Mouse (Mus musculus) MEL (cell line): ENCODE data around the gene Fam234b.

Source experiments
- CTCF ChIP-seq, 3 experiments: IDR thresholded peaks in 2 of 3; conservative IDR thresholded peaks in 1 of 3; 2 replicates each; pipeline ENCODE4 v1.5.1; 2011 to 2012; ENCODE audit warnings: low read length in 3 of 3, low read depth in 2 of 3, mild to moderate bottlenecking in 2 of 3, improper control_type of control experiment in 1 of 3, inconsistent platforms in 1 of 3, mixed read lengths in 1 of 3, moderate library complexity in 1 of 3; ENCODE audit not compliant: control insufficient read depth in 1 of 3, insufficient read depth in 1 of 3, poor library complexity in 1 of 3, severe bottlenecking in 1 of 3
- MAZ ChIP-seq: IDR thresholded peaks from 2 replicates; pipeline ENCODE4 v1.6.1; 2012; ENCODE audit warnings: low read depth, mild to moderate bottlenecking, inconsistent platforms, low read length, improper control_type of control experiment
- POLR2A ChIP-seq, 2 experiments: IDR thresholded peaks; 2 replicates each; pipeline ENCODE4 v1.6.1; 2011 to 2012; ENCODE audit warnings: low read length in 2 of 2, mild to moderate bottlenecking in 2 of 2, control low read depth in 1 of 2, improper control_type of control experiment in 1 of 2, low read depth in 1 of 2, moderate library complexity in 1 of 2; ENCODE audit not compliant: control insufficient read depth in 1 of 2, insufficient read depth in 1 of 2, poor library complexity in 1 of 2
- USF2 ChIP-seq, 2 experiments: IDR thresholded peaks; 2 replicates each; pipeline ENCODE4 v1.6.1; 2011 to 2012; ENCODE audit warnings: improper control_type of control experiment in 2 of 2, low read length in 2 of 2, borderline replicate concordance in 1 of 2, inconsistent platforms in 1 of 2, low read depth in 1 of 2, mild to moderate bottlenecking in 1 of 2; ENCODE audit not compliant: insufficient read depth in 1 of 2
- ZMIZ1 ChIP-seq: IDR thresholded peaks from 2 replicates; pipeline ENCODE4 v1.6.1; 2012; ENCODE audit warnings: low read depth, mild to moderate bottlenecking, inconsistent platforms, low read length, improper control_type of control experiment, moderate library complexity

DNA sequence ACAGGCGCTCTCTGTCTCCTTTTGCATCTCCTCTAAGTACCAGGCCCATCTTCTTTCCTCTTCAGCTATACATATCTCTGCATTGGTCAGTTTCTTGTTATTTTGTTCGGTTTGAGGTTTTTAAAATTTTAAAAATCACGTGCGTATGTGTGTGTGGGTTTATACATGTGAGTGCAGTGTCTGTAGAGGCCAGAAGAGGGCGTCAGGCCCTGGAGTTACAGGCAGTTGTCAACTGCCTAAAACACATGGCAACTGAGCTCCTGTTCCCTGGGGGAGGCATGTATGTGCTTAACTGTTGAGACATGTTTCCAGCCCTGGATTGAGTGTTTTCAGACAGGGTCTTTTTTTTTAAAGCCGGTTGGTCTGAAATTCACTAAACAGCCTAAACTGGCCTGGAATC is 4.9 kb downstream of the Fam234b start:
- TF ChIP-seq USF2 (IDR thresholded peaks at IDR 0.05; ENCODE audit: borderline replicate concordance in 1 of 2, insufficient read depth in 1 of 2, low read depth in 1 of 2, low read length in 2 of 2) (no peak), POLR2A (IDR thresholded peaks at IDR 0.05; ENCODE audit: control insufficient read depth in 1 of 2, insufficient read depth in 1 of 2, low read depth in 1 of 2, low read length in 2 of 2, poor library complexity in 1 of 2) (no peak), MAZ (no peak), ZMIZ1 (no peak), CTCF (IDR thresholded peaks at IDR 0.05 in 2 of 3, conservative IDR thresholded peaks at IDR 0.05 in 1 of 3; ENCODE audit: control insufficient read depth in 1 of 3, insufficient read depth in 1 of 3, low read depth in 2 of 3, low read length in 3 of 3, poor library complexity in 1 of 3, severe bottlenecking in 1 of 3) (peak; percentile 18 to 40 (median 36); a peak in 4 of 6 replicates)
